Mouse (Mus musculus) mammary gland, adult 2 months (tissue): ENCODE results near the gene Cryl1. TPM values are rescaled to one million over a fixed set of nuclear protein-coding genes. Genes with fewer than 3 reads are reported as not detected.

Experiments
- polyA plus RNA-seq: library from polyadenylated mRNA; depleted of rRNA; stranded (reverse); fragments of >200 nt; gene quantifications from 2 replicates; pipeline ENCODE4 v1.2.3, GENCODE M21; 2012; ENCODE audit warnings: low replicate concordance; rRNA removed

The Cryl1 gene
- 19.2 and 37.6 TPM in 2 replicates for polyA plus RNA-seq

DNA sequence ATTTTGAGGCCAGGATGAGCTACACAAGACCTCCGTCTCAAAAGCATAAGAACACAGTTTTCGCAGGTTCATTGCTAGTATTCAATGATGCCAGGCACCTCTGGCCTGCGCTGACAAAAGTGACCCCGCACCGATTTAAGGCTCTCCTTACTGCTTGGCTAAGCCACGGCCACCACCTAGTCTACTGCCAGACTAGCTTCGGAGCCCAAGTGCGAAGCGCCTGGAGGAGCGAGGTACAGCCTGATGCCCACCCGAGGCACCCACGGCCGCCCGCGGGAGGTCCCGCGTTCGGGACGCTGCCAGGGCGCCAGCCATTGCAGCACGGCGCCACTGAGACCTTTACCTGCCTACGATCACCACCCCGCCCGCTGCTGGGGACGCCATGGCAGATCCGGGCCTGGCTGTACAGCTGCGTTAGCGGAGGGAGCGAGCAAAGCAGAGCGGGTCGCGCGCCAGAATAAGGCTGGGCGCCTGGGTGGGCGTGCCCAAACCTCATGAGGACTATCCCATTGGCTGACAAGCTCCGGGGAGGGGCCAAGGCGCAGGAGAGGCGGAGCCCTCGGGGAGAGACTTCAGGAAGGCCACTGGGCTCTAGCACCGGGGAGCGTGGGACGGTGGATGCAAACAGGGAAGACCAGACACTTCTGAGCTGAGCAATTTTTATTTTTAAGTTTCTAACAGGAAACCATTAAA is at the start of gene Cryl1:
TSS of gene Cryl1 (minus strand) at position 465 of the 693 bp plus-strand sequence.

DNA sequence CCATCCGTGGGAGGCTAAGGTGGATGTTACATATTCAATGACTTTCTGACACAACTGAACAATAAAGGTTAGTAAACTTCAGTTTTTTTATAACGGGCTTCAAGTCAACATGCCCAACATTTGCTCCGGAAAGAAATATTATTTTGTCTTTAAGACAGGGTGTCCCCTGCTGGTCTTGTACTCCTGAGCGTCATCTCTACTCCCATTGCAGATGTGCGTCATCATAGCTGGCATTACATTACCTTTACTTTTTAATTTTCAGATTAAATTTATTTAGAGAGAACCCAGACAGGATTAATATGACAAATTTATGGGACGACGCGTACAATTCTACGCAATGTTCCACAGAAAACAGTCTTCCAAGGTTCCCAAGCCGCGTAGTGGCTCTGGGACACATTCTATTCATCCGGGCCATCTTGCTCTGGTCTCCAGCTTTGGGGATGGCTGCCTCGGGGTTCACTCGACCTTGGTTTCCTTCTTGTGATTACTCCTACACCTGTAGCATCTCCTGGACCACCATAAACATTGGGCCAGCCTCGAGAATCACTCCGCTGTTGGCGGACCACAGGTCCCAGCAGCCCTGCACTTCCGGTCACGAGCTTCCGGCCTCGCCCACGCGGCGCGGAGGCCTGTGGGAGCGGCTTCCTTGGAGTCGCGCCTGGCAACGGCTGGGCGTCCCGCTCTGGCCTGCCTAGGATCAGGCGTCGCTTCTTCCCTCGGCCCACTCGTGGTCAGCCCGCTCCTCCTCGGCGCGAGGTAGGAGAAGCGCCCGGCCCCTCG is 25.3 kb upstream of the Cryl1 start, which contains the start of gene Ift88:
TSS of gene Ift88 (plus strand) at position 631 of the 780 bp plus-strand sequence.

Other genes with a start within 250 kb of the Cryl1 start
- gene Ift88, start 25.5 kb upstream of the Cryl1 start, polyA plus RNA-seq, result 1.9 and 4.6 TPM in 2 replicates
- 16.0 and 40.0 TPM in 2 replicates for gene Il17d, start 126.2 kb upstream of the Cryl1 start, polyA plus RNA-seq
- 10.5 and 24.0 TPM in 2 replicates for gene Eef1akmt1, start 173.1 kb upstream of the Cryl1 start, polyA plus RNA-seq